Mouse (Mus musculus) C2C12 (cell line): ENCODE measurements around the gene Il1rn. TPM values are rescaled to one million over a fixed set of nuclear protein-coding genes. Genes with fewer than 3 reads are reported as not detected.

Experiments
- H3K27me3 ChIP-seq: one replicate; pipeline ENCODE4 v1.6.1; 2011; ENCODE audit not compliant: control insufficient read depth, insufficient read depth, insufficient read length
- H3K36me3 ChIP-seq: one replicate; pipeline ENCODE4 v1.6.1; 2011; ENCODE audit not compliant: control insufficient read depth, insufficient read depth
- H3K4me3 ChIP-seq: one replicate; pipeline ENCODE4 v1.5.1; 2011; ENCODE audit warnings: mild to moderate bottlenecking, control low read depth; ENCODE audit not compliant: poor library complexity, insufficient read depth, severe bottlenecking
- H3K79me2 ChIP-seq: one replicate; pipeline ENCODE4 v1.6.1; 2011; ENCODE audit not compliant: control insufficient read depth, insufficient read depth
- H3K79me3 ChIP-seq: one replicate; pipeline ENCODE4 v1.6.1; 2011; ENCODE audit warnings: low read depth, control low read depth
- H3ac ChIP-seq: one replicate; pipeline ENCODE3; 2011; ENCODE audit warnings: low read depth; ENCODE audit not compliant: control insufficient read depth, insufficient read length
- CEBPB ChIP-seq: IDR thresholded peaks from one replicate; pipeline ENCODE4 v1.6.1; 2011; ENCODE audit warnings: low read depth, mild to moderate bottlenecking, control low read depth, moderate library complexity
- CTCF ChIP-seq: IDR thresholded peaks from one replicate; pipeline ENCODE4 v1.5.1; 2011; ENCODE audit not compliant: control insufficient read depth, insufficient read depth, insufficient read length
- FOSL1 ChIP-seq: IDR thresholded peaks from one replicate; pipeline ENCODE4 v1.8.0; 2011; ENCODE audit warnings: mild to moderate bottlenecking, low read length; ENCODE audit not compliant: poor library complexity, insufficient read depth, severe bottlenecking
- MAX ChIP-seq: IDR thresholded peaks from one replicate; pipeline ENCODE4 v1.6.1; 2011; ENCODE audit warnings: mild to moderate bottlenecking, control low read depth
- MYOD1 ChIP-seq: IDR thresholded peaks from one replicate; pipeline ENCODE4 v1.6.1; 2011; ENCODE audit warnings: low read depth; ENCODE audit not compliant: control insufficient read depth, insufficient read length
- MYOG ChIP-seq: IDR thresholded peaks from one replicate; pipeline ENCODE4 v1.6.1; 2011; ENCODE audit not compliant: control insufficient read depth, insufficient read length; ENCODE audit errors: extremely low read depth
- USF1 ChIP-seq: IDR thresholded peaks from one replicate; pipeline ENCODE4 v1.6.1; 2011; ENCODE audit warnings: low read depth, mild to moderate bottlenecking, control low read depth, moderate library complexity
- polyA plus RNA-seq: library from polyadenylated mRNA; unstranded; fragments of >200 nt; fragmentation: generic; extraction: Trizol; gene quantifications from one replicate; pipeline ENCODE4 v1.2.1, GENCODE M21; 2012; ENCODE audit warnings: missing spikeins

Il1rn gene
- polyA plus RNA-seq, 1 experiment: 0.20 TPM

DNA sequence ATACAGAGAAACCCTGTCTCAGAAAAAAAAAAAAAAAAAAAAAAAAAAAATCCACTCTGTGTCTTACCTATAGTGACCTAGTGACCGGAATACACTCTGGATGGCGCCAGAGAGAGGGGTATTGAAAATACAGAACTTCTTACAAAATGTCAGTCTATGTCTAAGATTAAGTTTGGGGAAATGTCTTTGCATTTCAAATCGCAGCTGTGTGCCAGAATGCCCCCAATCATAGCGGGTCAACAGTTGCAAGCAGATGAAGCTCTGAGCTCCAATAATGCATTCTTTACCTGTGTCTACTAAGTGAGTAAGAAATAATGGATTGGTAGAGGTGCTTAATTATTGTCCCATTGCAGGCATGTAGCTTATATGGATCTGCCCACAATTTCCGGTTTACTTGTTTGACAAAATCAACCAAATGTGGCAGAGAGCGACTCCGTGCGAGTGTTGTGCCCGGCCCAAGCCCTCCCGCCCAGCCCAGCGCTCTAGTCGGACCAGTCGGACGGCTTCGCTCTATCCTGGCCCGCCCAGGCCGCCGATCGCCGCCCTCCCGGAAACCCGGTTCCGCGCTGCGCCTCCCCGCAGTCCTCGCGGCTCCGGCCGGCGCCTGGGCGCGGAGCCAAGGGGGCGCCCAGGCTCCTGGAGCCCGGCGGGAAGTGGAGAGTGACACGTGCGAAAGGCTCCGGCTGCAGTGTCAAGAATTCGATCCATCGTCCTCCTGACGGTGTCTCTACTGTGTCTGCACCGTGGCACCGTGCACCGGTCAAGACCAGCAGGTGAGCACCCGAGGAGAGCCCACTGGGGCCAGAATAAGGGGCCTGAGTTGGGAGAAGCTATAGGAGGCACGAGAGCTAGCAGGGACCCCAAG lies 30.6 kb downstream of the Il1rn start, which contains the start of gene Psd4:
TSS of gene Psd4 (plus strand) at position 551 of the 865 bp plus-strand sequence.
- Histone ChIP-seq H3K27me3 (no peaks in the 10 kb centered on the region), H3ac (no peak within 1 kb of the TSS), H3K79me3 (no peaks in the 10 kb centered on the region), H3K4me3 (no peak within 1 kb of the TSS), H3K36me3 (no peaks in the 10 kb centered on the region), H3K79me2 (no peaks in the 10 kb centered on the region)
- no peak for TF ChIP-seq MYOD1

DNA sequence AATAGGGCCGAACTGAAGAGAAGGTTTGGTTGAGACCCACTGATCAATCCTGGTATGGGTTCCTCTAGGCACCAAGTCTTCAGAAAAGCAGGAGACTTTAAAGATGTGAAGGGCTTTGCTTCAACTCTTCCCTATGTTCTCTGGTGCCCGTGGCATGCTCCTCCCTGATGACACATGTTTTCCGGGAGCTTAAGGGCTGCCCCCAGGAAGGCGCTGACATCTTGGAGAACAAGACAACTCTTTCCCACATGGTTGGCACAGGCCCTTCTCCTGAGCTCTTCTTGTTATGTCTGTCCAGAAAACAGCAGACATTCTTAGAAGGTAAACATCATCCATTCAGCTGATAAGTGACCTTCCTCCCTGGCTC lies 31.2 kb downstream of the Il1rn start:
- TF ChIP-seq MYOG: no peak
- no peak for TF ChIP-seq FOSL1
- no peak for TF ChIP-seq USF1
- TF ChIP-seq CEBPB: no peak
- TF ChIP-seq MAX: no peak
- no peak for TF ChIP-seq MYOD1
- TF ChIP-seq CTCF: no peak
- Histone ChIP-seq H3K4me3 (no peak overlapping the region), H3K27me3 (no peaks in the 10 kb centered on the region), H3ac (no peak overlapping the region), H3K36me3 (no peaks in the 10 kb centered on the region), H3K79me2 (no peaks in the 10 kb centered on the region), H3K79me3 (no peaks in the 10 kb centered on the region)

DNA sequence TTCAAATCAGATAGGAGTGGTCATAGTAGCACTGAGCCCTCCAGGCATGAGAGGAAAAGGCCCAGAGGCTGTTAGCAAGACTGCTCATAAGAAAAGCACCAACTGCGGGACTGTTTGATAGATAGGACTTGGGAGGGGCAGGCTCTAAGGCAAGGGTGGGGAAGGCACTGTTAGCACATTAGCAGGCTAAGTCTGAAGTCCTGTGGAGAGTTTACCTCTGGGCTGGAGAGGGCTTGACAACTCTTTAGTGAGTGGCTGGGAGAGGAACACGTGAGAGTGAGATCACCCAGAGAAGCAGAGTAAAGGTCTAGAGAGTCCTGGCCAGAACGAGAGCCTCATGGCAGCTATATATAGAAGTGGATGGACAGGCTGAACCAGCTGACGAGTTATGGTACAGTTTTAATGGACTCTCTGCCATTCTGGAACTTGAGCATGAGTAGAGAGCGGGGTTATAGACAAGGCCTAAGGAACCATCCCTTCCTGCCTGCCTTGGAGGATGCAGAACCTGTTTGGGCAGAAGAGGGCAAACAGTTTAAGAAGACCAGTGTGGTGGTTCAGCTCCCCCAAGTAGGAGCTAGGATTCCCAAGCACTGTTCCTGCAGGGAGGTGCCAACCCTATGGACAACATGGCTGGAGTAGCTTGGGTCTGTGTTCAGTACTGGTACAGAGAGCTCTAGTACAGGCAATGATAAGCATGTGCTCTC lies 42.2 kb downstream of the Il1rn start:
- H3K36me3 ChIP-seq: no peaks in the 10 kb centered on the region
- TF ChIP-seq MYOD1 (no peak), CTCF (no peak), CEBPB (no peak), FOSL1 (no peak)
- H3K79me2 ChIP-seq: no peaks in the 10 kb centered on the region
- H3ac ChIP-seq: no peak overlapping the region
- no peaks in the 10 kb centered on the region for H3K27me3 ChIP-seq
- H3K79me3 ChIP-seq: no peaks in the 10 kb centered on the region
- H3K4me3 ChIP-seq: no peak overlapping the region

DNA sequence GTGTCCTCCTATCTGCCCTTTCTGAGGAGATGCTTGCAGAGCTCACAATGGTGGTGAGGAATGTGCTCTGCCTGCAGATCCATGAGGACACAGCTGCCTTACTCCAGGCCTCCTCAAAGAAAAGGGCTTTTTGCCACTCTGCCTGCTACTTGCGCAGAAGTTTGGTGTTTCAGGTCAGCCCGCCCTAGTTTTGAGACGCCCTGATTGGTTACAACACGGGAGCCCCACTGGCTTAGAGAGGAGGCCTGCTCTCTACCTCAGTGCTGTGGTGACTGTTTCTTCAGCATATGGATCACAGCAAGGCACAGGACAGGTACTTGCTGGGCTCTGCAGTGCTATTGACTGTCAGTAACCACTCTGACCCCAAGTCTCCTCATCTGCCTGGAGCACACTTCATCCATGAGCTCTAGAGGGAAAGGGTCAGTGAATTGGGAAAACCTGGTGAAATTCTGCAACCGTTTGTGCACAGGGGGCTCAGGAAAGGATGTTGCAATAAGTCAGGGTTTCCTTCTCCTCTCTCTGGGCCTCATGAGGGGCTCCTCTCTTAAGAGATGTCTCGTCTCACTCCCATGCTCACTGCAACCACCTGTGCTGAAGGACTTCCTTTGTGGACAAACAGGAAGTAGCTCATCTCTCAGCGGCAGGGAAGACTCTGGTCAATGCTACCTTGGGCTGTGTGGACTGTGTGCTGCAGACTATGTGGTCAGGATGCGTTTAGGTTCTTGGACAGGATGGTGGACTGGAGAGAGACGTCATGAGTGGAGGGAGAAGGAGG lies 46.0 kb downstream of the Il1rn start:
- no peaks in the 10 kb centered on the region for H3K79me3 ChIP-seq
- H3K36me3 ChIP-seq: no peaks in the 10 kb centered on the region
- H3ac ChIP-seq: no peak overlapping the region
- H3K4me3 ChIP-seq: no peak overlapping the region
- no peaks in the 10 kb centered on the region for H3K79me2 ChIP-seq
- TF ChIP-seq MYOD1: no peak
- no peak for TF ChIP-seq MAX
- no peak for TF ChIP-seq FOSL1
- H3K27me3 ChIP-seq: no peaks in the 10 kb centered on the region

- H3K79me2 ChIP-seq: no peaks in the 10 kb centered on the region
- TF ChIP-seq MYOG (no peak), FOSL1 (no peak), USF1 (no peak), MAX (no peak), CTCF (no peak)
- no peaks in the 10 kb centered on the region for H3K36me3 ChIP-seq
- no peaks in the 10 kb centered on the region for H3K79me3 ChIP-seq
- no peak overlapping the region for H3ac ChIP-seq
- H3K27me3 ChIP-seq: no peaks in the 10 kb centered on the region
- no peak overlapping the region for H3K4me3 ChIP-seq
Measured at GRCm38 (mm10) chr2:24383636-24384035, 47.0 kb downstream of the Il1rn start.

DNA sequence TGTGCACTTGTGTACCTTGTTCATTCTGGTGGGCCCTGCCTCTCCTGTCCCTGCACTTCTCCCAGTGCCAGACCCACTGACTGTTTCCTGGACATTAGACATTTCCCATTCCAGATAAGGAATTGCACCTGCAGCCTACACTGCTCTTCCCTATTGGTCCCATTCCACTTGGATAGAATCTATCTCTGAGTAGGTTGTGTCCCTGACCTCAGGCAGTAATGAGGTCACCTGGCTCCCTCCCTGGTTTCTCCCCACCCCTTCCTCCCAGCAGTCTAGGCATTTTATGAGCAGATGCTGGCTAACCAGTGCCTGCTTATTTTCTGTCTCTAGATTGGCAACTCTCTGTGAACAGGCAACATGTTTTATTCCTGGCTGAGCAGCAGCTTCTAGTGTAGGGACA lies 47.7 kb downstream of the Il1rn start:
- Histone ChIP-seq H3ac (no peak overlapping the region), H3K27me3 (no peaks in the 10 kb centered on the region), H3K4me3 (no peak overlapping the region), H3K79me3 (no peaks in the 10 kb centered on the region), H3K36me3 (no peaks in the 10 kb centered on the region), H3K79me2 (no peaks in the 10 kb centered on the region)
- TF ChIP-seq CEBPB (no peak), FOSL1 (no peak), MYOG (no peak), CTCF (no peak), MAX (no peak), USF1 (no peak)
